Mouse (Mus musculus) stomach, postnatal 0 days (tissue): Measurements from ENCODE around the gene Cav3.

Experiments used
- CTCF ChIP-seq: IDR thresholded peaks from 2 replicates; pipeline ENCODE4 v1.5.1; 2016; ENCODE audit warnings: antibody characterized with exemption, low read depth, mild to moderate bottlenecking, moderate library complexity
- EP300 ChIP-seq: optimal IDR thresholded peaks from 2 replicates; pipeline ENCODE3; 2016; ENCODE audit warnings: antibody characterized with exemption

DNA sequence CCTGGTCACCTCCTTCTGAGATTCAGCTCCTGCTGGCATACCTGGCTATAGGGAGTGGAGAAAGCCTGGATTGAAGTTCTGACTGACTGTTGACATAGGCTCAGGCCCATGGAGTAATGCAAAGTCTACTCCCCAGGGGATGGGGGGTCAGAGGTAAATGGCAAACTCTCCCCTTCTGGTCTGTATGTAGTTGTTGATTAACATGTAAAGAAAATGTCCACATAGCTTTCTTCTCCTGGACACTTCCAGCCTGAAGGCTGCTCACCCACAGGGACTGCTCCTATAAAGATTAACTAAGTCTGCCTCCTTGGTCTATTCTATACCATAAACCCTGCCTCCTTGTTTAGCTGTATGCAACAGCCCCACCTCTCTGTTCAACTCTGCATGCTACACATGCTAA lies 6.7 kb downstream of the Cav3 start:
- TF ChIP-seq CTCF (no peak), EP300 (no peak)
